Mouse (Mus musculus) heart, adult 2 months (tissue): ENCODE measurements around the gene Cpxm2.

Experiments
- CTCF ChIP-seq: fragments of 200-600 bp; IDR thresholded peaks from 2 replicates; pipeline ENCODE4 v1.8.1; 2022; ENCODE audit warnings: antibody characterized with exemption, mild to moderate bottlenecking, moderate library complexity
- EP300 ChIP-seq: fragments of 200-500 bp; IDR thresholded peaks from 2 replicates; pipeline ENCODE4 v1.6.1; 2011; ENCODE audit warnings: low read depth, low read length, control low read depth; ENCODE audit not compliant: insufficient read depth
- POLR2A ChIP-seq: fragments of 200-500 bp; IDR thresholded peaks from 2 replicates; pipeline ENCODE4 v1.6.1; 2011; ENCODE audit warnings: mild to moderate bottlenecking, low read depth, low read length, control low read depth; ENCODE audit not compliant: insufficient read depth

GRCm38 (mm10) chr7:132167239-132167638 is 12.7 kb upstream of the Cpxm2 start:
- TF ChIP-seq CTCF (no peak), POLR2A (no peak), EP300 (no peak)
